Mouse (Mus musculus): ENCODE results near the gene Dgki. TPM values are rescaled to one million over a fixed set of nuclear protein-coding genes. Genes with fewer than 3 reads are reported as not detected.

Gene Dgki
- polyA plus RNA-seq, 1 experiment: 7.5 TPM

DNA sequence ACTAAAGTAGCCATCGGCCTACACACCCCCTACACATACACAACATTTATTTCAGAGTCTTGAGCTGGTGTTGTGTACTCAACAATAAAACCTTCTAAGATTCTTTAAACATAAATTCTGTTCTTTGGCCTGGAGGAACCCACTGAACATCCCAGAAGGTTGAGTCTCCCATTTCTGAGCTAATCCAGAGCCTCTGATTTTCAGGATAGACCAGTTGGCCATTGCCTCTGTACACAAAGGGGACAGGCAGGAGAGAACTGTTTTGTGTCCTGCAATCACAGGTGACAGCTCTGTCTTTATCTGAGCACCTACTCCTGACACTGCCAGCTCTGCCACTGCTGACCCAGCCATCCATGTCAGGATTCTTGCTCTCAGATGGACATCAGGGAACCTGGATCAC is 8.8 kb downstream of the Dgki start:
- Histone ChIP-seq H3K4me3 (replicated peaks; ENCODE audit: insufficient read depth, low read depth, low read length) (no peak overlapping the region), H3K4me1 (ENCODE audit: control insufficient read depth, insufficient read depth, low read length) (no peaks in the 10 kb centered on the region), H3K27me3 (ENCODE audit: control insufficient read depth, insufficient read depth, low read length) (no peaks in the 10 kb centered on the region), H3K27ac (ENCODE audit: insufficient read depth, low read length) (no peak overlapping the region)
- no peak for DNase-seq
- WGBS: 98% methylated on average over 1 of the region's 1 CpGs
- TF ChIP-seq CTCF (IDR thresholded peaks at IDR 0.05; ENCODE audit: borderline replicate concordance, insufficient read depth, low read depth, low read length): no peak
- TF ChIP-seq POLR2A (IDR thresholded peaks at IDR 0.05; ENCODE audit: borderline replicate concordance, insufficient read depth, low read length): no peak

DNA sequence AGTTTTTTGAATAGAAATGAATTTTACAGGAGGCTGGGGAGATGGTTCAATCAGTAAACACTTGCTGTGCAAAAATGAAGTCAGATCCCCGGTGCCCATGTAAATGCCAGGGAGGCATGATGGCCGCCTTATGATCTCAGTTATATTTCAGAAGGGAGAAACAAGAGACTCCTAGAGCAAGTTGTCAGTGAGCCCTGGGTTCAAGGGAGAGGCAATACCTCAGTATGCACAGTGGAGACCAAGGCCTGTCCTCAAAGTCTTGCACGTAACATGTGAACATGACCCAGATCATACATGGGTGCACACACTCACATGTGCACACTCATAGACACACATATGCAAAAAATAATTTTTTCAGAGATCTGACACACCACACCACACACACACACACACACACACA is 9.3 kb downstream of the Dgki start:
- Histone ChIP-seq H3K4me1 (ENCODE audit: control insufficient read depth, insufficient read depth, low read length) (no peaks in the 10 kb centered on the region), H3K27ac (ENCODE audit: insufficient read depth, low read length) (no peak overlapping the region), H3K4me3 (replicated peaks; ENCODE audit: insufficient read depth, low read depth, low read length) (no peak overlapping the region), H3K27me3 (ENCODE audit: control insufficient read depth, insufficient read depth, low read length) (no peaks in the 10 kb centered on the region)
- TF ChIP-seq POLR2A (IDR thresholded peaks at IDR 0.05; ENCODE audit: borderline replicate concordance, insufficient read depth, low read length) (no peak), CTCF (IDR thresholded peaks at IDR 0.05; ENCODE audit: borderline replicate concordance, insufficient read depth, low read depth, low read length) (no peak)
- no peak for DNase-seq
- WGBS: 97% methylated on average over 3 of the region's 3 CpGs

DNA sequence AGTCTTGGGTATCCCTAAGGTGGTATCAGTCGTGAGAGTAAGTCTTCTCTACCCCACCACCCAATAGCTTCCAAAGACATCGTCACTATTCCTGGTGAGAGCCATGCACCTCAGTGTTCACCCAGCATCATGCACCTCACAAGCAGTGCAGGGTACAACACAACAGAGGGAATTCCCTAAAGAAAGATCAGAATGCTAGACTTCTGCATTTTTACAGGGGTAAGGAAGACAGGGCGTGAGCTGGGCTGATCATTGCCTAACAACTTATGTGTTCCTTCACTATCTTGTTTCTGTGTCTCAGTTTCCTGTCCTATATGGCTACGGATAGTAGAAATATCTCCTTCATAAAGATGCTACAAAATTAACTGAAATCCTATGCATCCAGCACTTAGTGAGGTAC is 13.8 kb downstream of the Dgki start:
- WGBS: 96% methylated on average over 4 of the region's 4 CpGs

DNA sequence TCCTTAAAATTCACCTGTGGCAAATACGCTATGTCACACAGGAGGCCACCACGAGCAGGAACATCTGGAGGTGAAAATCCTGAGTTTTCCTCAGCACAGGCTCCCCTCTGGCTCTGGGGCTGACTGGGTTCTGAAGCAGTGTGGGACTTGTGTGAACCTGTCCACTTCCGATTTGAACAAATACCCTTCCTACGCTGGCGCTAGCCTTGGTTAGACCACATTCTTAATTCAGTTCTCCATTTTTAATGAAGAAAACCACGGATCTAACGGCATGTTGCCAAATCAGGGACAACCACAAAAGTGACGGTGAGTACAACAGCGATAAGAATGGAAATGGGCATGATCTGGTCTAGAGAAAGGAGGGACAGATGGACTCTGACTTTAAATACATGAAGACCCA is 15.1 kb downstream of the Dgki start:
- WGBS: 95% methylated on average over 9 of the region's 9 CpGs

More for the DNA sequence above, 13.8 kb downstream of the Dgki start:
- no peak overlapping the region for H3K27ac ChIP-seq (ENCODE audit: insufficient read depth, low read length)
- H3K4me1 ChIP-seq (ENCODE audit: control insufficient read depth, insufficient read depth, low read length): no peaks in the 10 kb centered on the region
- no peaks in the 10 kb centered on the region for H3K27me3 ChIP-seq (ENCODE audit: control insufficient read depth, insufficient read depth, low read length)
- no peak for TF ChIP-seq POLR2A (IDR thresholded peaks at IDR 0.05; ENCODE audit: borderline replicate concordance, insufficient read depth, low read length)
- TF ChIP-seq CTCF (IDR thresholded peaks at IDR 0.05; ENCODE audit: borderline replicate concordance, insufficient read depth, low read depth, low read length): no peak
- DNase-seq: no peak
- no peak overlapping the region for H3K4me3 ChIP-seq (replicated peaks; ENCODE audit: insufficient read depth, low read depth, low read length)

GRCm38 (mm10) chr6:37283336-37283735 is 16.6 kb downstream of the Dgki start:
- Histone ChIP-seq H3K4me3 (replicated peaks; ENCODE audit: insufficient read depth, low read depth, low read length) (no peak overlapping the region), H3K27ac (ENCODE audit: insufficient read depth, low read length) (no peak overlapping the region), H3K27me3 (ENCODE audit: control insufficient read depth, insufficient read depth, low read length) (no peaks in the 10 kb centered on the region), H3K4me1 (ENCODE audit: control insufficient read depth, insufficient read depth, low read length) (no peaks in the 10 kb centered on the region)
- no peak for TF ChIP-seq CTCF (IDR thresholded peaks at IDR 0.05; ENCODE audit: borderline replicate concordance, insufficient read depth, low read depth, low read length)
- no peak for TF ChIP-seq POLR2A (IDR thresholded peaks at IDR 0.05; ENCODE audit: borderline replicate concordance, insufficient read depth, low read length)
- DNase-seq: no peak
- 78% methylated on average over 2 of the region's 2 CpGs for WGBS

More for the DNA sequence above, 15.1 kb downstream of the Dgki start:
- TF ChIP-seq CTCF (IDR thresholded peaks at IDR 0.05; ENCODE audit: borderline replicate concordance, insufficient read depth, low read depth, low read length): no peak
- no peak overlapping the region for H3K4me3 ChIP-seq (replicated peaks; ENCODE audit: insufficient read depth, low read depth, low read length)
- H3K27me3 ChIP-seq (ENCODE audit: control insufficient read depth, insufficient read depth, low read length): no peaks in the 10 kb centered on the region
- DNase-seq: no peak
- H3K4me1 ChIP-seq (ENCODE audit: control insufficient read depth, insufficient read depth, low read length): no peaks in the 10 kb centered on the region
- H3K27ac ChIP-seq (ENCODE audit: insufficient read depth, low read length): no peak overlapping the region

DNA sequence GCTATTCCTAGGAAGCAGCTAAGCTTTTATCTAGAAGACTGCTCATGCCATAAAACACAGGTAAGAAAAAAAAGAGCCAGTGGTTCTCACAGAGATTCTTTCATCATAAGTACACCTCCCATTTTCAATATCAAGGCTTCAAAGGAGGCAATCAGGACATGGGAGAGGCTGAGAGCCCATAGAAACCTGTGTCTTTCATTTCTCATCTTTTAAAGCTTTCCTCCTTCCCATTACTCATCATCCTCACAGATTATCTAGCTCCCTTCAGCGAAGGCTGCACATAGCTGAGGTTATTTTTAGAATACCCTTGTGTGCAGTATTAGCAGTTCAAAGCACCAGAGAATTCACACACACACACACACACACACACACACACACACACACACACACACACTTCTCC is 17.3 kb downstream of the Dgki start:
- WGBS: 52% methylated on average over 1 of the region's 1 CpGs
- TF ChIP-seq POLR2A (IDR thresholded peaks at IDR 0.05; ENCODE audit: borderline replicate concordance, insufficient read depth, low read length) (no peak), CTCF (IDR thresholded peaks at IDR 0.05; ENCODE audit: borderline replicate concordance, insufficient read depth, low read depth, low read length) (no peak)
- DNase-seq: no peak
- Histone ChIP-seq H3K4me1 (ENCODE audit: control insufficient read depth, insufficient read depth, low read length) (no peaks in the 10 kb centered on the region), H3K4me3 (replicated peaks; ENCODE audit: insufficient read depth, low read depth, low read length) (no peak overlapping the region), H3K27ac (ENCODE audit: insufficient read depth, low read length) (no peak overlapping the region), H3K27me3 (ENCODE audit: control insufficient read depth, insufficient read depth, low read length) (no peaks in the 10 kb centered on the region)

- Histone ChIP-seq H3K27me3 (ENCODE audit: control insufficient read depth, insufficient read depth, low read length) (no peaks in the 10 kb centered on the region), H3K4me1 (ENCODE audit: control insufficient read depth, insufficient read depth, low read length) (peaks cover 8% of the 10 kb centered on the region), H3K4me3 (replicated peaks; ENCODE audit: insufficient read depth, low read depth, low read length) (no peak overlapping the region), H3K27ac (ENCODE audit: insufficient read depth, low read length) (no peak overlapping the region)
- 55% methylated on average over 6 of the region's 6 CpGs for WGBS
- DNase-seq: peak; percentile 61 to 76
- no peak for TF ChIP-seq CTCF (IDR thresholded peaks at IDR 0.05; ENCODE audit: borderline replicate concordance, insufficient read depth, low read depth, low read length)
- no peak for TF ChIP-seq POLR2A (IDR thresholded peaks at IDR 0.05; ENCODE audit: borderline replicate concordance, insufficient read depth, low read length)
Measured at GRCm38 (mm10) chr6:37276834-37277715, 22.9 kb downstream of the Dgki start.

DNA sequence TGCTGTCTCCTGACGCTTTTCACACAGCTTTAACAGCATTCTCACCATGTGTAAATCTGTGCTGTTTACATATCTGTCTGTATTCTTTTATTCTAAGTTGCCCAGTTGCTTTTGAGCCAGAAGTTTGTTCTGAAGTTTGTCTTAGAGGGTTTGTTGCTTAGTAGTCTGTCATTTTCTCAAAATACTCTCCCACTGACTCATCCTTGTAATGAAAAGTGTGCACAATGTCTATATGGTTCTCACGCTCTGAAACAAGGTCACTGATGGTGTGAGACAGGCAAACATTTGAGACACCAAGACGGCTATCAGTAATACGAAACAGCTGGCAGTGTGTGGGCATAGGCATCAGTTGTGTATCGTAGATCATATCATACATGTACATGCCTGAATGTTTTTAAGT is 23.8 kb downstream of the Dgki start:
- peaks cover 8% of the 10 kb centered on the region for H3K4me1 ChIP-seq (ENCODE audit: control insufficient read depth, insufficient read depth, low read length)
- no peaks in the 10 kb centered on the region for H3K27me3 ChIP-seq (ENCODE audit: control insufficient read depth, insufficient read depth, low read length)
- TF ChIP-seq POLR2A (IDR thresholded peaks at IDR 0.05; ENCODE audit: borderline replicate concordance, insufficient read depth, low read length) (no peak), CTCF (IDR thresholded peaks at IDR 0.05; ENCODE audit: borderline replicate concordance, insufficient read depth, low read depth, low read length) (no peak)
- DNase-seq: no peak
- WGBS: 91% methylated on average over 5 of the region's 5 CpGs
- H3K4me3 ChIP-seq (replicated peaks; ENCODE audit: insufficient read depth, low read depth, low read length): no peak overlapping the region
- H3K27ac ChIP-seq (ENCODE audit: insufficient read depth, low read length): no peak overlapping the region

All from cerebellum, adult 2 months (tissue).